Mouse (Mus musculus) adrenal gland, adult 18-20 months (tissue): Measurements from ENCODE around the gene Ubxn2a. TPM values are rescaled to one million over a fixed set of nuclear protein-coding genes. Genes with fewer than 3 reads are reported as not detected.

Source experiments
- DNase-seq, 2 experiments: peaks; one replicate each; pipeline ENCODE4 v3.0.0; 2021 to 2022; ENCODE audit warnings: low spot score in 2 of 2
- total RNA-seq, 2 experiments: library from RNA; stranded (reverse); gene quantifications; 1 replicate in 1 of 2; 2 replicates in 1 of 2; pipeline ENCODE4 v1.2.3; 2021

Ubxn2a gene
- total RNA-seq, 2 experiments from 2014 or later = 56.2 to 65.5 TPM

DNA sequence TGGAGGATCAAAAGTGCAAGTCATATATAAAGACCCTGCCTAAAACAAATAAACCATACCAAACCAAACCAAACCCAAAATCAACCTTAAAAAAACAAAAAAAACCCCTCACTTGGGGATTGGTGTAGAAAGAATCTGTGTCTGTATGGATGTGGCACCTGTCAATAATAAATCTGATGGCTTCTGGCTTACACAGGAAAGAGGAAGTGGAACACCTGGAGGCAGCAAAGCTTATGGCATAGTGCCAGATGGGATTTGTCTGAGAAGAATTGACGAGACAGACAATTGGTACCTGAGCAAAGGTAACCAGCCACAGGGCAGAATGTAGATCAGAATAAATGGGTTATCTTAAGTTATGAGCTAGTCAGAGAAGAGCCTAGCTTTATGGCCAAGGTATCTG, 22.4 kb downstream of the Ubxn2a start:
- DNase-seq = no peak

DNA sequence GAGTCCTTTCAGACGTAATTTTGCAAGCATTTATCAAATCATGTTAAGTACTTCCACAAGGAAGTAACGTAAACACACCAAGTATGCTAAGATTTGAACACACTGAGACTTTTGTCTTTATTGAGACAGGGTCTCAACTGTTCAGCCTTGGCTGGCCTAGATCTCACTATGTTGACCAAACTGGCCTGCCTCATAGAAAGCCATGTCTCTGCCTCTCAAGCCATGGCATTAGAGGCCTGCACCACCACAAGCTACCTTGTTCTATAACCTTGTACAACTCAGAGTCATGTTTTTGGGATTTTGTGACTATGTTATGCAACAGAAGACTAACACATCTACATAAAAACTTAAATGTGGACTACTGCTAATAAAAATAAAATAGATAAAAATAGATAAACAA, 25.4 kb downstream of the Ubxn2a start:
- no peak for DNase-seq

- DNase-seq = no peak
These were observed 28.5 kb downstream of the Ubxn2a start for GRCm38 (mm10) chr12:4879048-4879447.

- DNase-seq = no peak
These were observed 29.2 kb downstream of the Ubxn2a start for GRCm38 (mm10) chr12:4878296-4878783.

GRCm38 (mm10) chr12:4875623-4876022, 31.9 kb downstream of the Ubxn2a start:
- DNase-seq = no peak

DNA sequence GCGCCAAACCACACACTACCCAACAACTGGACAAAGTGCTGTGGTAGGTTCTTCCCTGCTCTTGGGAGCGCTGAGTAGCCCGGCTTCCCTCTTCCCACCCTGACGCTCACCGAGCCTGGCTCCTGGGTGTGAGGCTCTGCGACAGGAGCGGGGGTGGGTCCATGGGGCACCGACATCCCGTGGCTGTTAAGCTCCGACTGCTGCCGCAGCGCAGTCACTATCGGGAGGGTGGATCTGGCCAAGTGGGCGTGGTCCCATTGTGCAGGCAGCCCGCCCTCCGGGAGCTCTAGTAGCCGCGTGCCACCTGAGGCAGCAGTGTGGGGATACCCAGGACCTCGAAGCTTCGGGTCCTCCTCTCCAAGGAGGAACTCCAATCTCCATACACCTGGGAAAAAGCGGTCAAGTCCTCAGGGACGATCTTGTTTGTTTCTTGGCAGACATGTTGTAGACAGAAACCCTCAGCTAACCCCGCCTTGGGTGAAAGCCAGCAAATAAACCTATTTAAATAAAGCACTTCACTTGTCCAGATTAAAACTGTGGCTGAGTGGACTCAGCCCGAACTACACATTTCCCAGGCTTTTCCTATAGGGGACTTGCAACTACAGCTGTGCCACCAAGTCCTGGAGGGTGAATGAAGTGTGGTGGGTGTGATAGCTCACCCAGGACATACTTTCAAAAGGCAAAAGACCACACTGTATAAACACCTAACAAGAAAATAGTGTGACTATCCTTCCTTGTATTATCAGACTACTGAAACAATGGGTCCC, 33.2 kb downstream of the Ubxn2a start, which contains the start of gene Mfsd2b:
Gene Mfsd2b (minus strand): TSS at position 199 of the 767 bp plus-strand sequence.
- DNase-seq = peak; percentile 60 to 68

- no peak for DNase-seq
These were observed 34.0 kb downstream of the Ubxn2a start for GRCm38 (mm10) chr12:4873531-4873930.

DNA sequence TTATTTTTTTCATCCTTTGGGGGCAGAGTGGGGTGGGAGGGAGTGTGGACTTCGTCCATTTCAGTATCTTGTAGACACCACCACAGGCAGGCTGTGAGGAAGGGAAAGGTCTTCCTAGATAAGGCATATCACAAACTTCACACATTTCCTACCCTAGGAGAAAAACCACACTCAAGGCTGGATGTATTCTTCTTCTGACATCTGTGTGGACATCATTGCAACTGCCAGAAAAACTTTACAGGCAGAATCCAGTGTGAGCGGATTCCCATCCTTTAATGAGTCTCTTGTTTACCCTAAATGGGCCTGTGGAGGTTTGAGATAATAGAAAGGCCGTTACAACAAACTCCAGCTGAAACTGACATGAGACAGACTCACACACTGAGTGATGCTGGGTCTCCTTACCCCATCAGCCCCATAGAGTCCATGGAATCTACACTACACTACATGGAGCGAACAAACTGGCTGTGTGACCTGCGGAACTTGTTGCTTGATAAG, 34.5 kb downstream of the Ubxn2a start:
- no peak for DNase-seq

GRCm38 (mm10) chr12:4872273-4872672, 35.2 kb downstream of the Ubxn2a start:
- DNase-seq = no peak

GRCm38 (mm10) chr12:4871260-4871659, 36.2 kb downstream of the Ubxn2a start:
- no peak for DNase-seq

- DNase-seq = no peak
These were observed 38.6 kb downstream of the Ubxn2a start for GRCm38 (mm10) chr12:4868924-4869323.

GRCm38 (mm10) chr12:4864338-4864690, 43.2 kb downstream of the Ubxn2a start:
- DNase-seq = no peak

DNA sequence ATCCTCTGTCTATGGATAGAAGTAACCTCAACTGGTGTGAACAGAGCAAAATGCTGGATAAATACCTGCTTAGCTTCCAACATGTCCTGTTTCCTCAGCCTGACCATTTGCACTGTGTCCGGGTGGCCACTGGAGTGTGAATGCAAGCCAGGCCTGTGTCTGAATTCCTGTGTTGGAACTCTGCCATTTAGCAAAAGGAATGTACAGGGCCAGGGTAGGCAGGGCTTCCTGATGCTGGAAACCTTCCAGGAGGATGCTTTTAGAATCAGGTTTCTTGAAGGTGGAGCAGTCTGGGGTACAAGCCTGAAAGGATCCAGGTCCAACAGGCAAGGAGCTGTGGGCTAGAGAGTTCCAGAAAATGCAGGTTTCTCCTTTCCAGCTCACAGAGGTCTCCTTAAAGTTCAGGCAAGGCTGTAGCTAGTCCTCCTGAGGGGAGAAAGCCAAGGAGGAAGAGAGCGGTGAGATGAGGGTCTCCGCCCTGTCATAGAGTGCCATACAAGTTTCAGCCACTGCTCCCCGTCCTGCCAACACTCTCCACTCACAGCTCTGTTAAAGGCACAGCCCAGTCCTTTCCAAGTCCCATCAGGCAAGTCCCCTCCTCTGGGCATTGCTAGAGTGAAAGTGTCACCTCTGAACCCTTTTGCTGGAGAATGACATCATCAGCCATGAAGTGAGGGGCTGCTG, 43.7 kb downstream of the Ubxn2a start:
- DNase-seq = no peak

- no peak for DNase-seq
These were observed 44.8 kb downstream of the Ubxn2a start for GRCm38 (mm10) chr12:4862672-4863071.

- no peak for DNase-seq
These were observed 48.1 kb downstream of the Ubxn2a start for GRCm38 (mm10) chr12:4859241-4859914.

DNA sequence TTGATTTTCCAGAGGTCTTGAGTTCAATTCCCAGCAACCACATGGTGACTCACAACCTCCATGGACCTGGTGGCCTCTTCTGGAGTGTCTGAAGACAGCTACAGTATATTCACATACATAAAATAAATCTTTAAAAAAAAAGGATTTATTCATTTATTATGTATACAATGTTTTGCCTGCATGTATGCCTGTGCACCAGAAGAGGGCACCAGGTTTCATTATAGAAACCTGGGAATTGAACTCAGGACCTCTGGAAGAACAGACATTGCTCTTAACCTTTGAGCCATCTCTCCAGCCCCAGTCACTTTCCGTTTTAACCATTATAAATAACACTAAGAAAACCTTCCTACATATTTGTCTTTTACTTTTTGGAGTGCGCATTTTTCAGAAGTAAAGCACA, 50.7 kb downstream of the Ubxn2a start:
- no peak for DNase-seq

GRCm38 (mm10) chr12:4856160-4856559, 51.3 kb downstream of the Ubxn2a start:
- DNase-seq = no peak

GRCm38 (mm10) chr12:4843741-4844140, 63.8 kb downstream of the Ubxn2a start:
- DNase-seq = peak in 1 of 2 experiments; percentile 45

- peak; percentile 77 to 79 for DNase-seq
These were observed 64.5 kb downstream of the Ubxn2a start, which contains the start of gene Wdcp for GRCm38 (mm10) chr12:4842890-4843597. Wdcp (plus strand) TSS chr12:4843303.

DNA sequence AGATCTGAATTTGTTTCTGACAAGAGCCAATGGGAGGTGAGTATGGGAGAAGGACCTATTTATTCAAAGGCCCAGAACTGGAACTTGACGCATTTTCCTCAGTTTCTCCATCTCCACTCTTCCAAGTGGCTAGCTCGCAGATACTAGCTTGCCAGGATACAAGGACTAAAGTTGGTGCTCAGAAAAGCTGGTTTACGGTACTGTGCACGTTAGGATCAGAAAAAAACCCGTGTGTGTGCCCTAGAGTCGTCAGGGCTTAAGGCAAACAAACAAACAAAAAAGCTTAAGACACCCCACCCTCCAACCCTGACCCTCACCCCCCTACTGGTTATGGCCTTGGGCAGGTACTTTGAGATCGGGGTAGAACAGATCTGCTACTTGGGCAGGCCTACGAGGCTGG, 65.0 kb downstream of the Ubxn2a start:
- no peak for DNase-seq

GRCm38 (mm10) chr12:4841392-4841887, 66.1 kb downstream of the Ubxn2a start, which contains the start of gene Fkbp1b:
Fkbp1b (minus strand) TSS chr12:4841591.
- DNase-seq = peak; percentile 40 to 50
